Mouse (Mus musculus): ENCODE measurements around the gene Cpped1. TPM values are rescaled to one million over a fixed set of nuclear protein-coding genes. Genes with fewer than 3 reads are reported as not detected.

Gene Cpped1
- total RNA-seq, 2 experiments from 2014 or later = 30.5 to 34.1 TPM

GRCm38 (mm10) chr16:11848990-11849658 lies 60.1 kb downstream of the Cpped1 start:
- no peak for DNase-seq (ENCODE audit: extremely low spot score in 1 of 2, low spot score in 1 of 2)

- DNase-seq (ENCODE audit: extremely low spot score in 1 of 2, low spot score in 1 of 2) = no peak
These were observed 63.9 kb downstream of the Cpped1 start for GRCm38 (mm10) chr16:11845309-11845708.

- DNase-seq (ENCODE audit: extremely low spot score in 1 of 2, low spot score in 1 of 2) = no peak
These were observed 65.8 kb downstream of the Cpped1 start for GRCm38 (mm10) chr16:11843441-11843840.

GRCm38 (mm10) chr16:11833474-11833873 lies 75.8 kb downstream of the Cpped1 start:
- no peak for DNase-seq (ENCODE audit: extremely low spot score in 1 of 2, low spot score in 1 of 2)

- DNase-seq (ENCODE audit: extremely low spot score in 1 of 2, low spot score in 1 of 2) = no peak
These were observed 80.4 kb downstream of the Cpped1 start for GRCm38 (mm10) chr16:11828816-11829215.

- DNase-seq (ENCODE audit: extremely low spot score in 1 of 2, low spot score in 1 of 2) = no peak
These were observed 84.4 kb downstream of the Cpped1 start for GRCm38 (mm10) chr16:11824833-11825232.

- DNase-seq (ENCODE audit: extremely low spot score in 1 of 2, low spot score in 1 of 2) = no peak
These were observed 84.9 kb downstream of the Cpped1 start for GRCm38 (mm10) chr16:11824385-11824784.

- DNase-seq (ENCODE audit: extremely low spot score in 1 of 2, low spot score in 1 of 2) = no peak
These were observed 88.5 kb downstream of the Cpped1 start for GRCm38 (mm10) chr16:11820791-11821190.

- no peak for DNase-seq (ENCODE audit: extremely low spot score in 1 of 2, low spot score in 1 of 2)
These were observed 94.2 kb downstream of the Cpped1 start for GRCm38 (mm10) chr16:11814935-11815650.

- DNase-seq (ENCODE audit: extremely low spot score in 1 of 2, low spot score in 1 of 2) = no peak
These were observed 97.1 kb downstream of the Cpped1 start for GRCm38 (mm10) chr16:11812119-11812518.

- DNase-seq (ENCODE audit: extremely low spot score in 1 of 2, low spot score in 1 of 2) = no peak
These were observed 99.6 kb downstream of the Cpped1 start for GRCm38 (mm10) chr16:11809615-11810014.

- DNase-seq (ENCODE audit: extremely low spot score in 1 of 2, low spot score in 1 of 2) = no peak
These were observed 107.2 kb downstream of the Cpped1 start for GRCm38 (mm10) chr16:11801960-11802539.

- DNase-seq (ENCODE audit: extremely low spot score in 1 of 2, low spot score in 1 of 2) = no peak
These were observed 113.3 kb downstream of the Cpped1 start for GRCm38 (mm10) chr16:11795758-11796460.

- DNase-seq (ENCODE audit: extremely low spot score in 1 of 2, low spot score in 1 of 2) = no peak
These were observed 114.6 kb downstream of the Cpped1 start for GRCm38 (mm10) chr16:11794628-11795027.

GRCm38 (mm10) chr16:11793391-11793790 lies 115.9 kb downstream of the Cpped1 start:
- DNase-seq (ENCODE audit: extremely low spot score in 1 of 2, low spot score in 1 of 2) = no peak

- no peak for DNase-seq (ENCODE audit: extremely low spot score in 1 of 2, low spot score in 1 of 2)
These were observed 118.8 kb downstream of the Cpped1 start for GRCm38 (mm10) chr16:11790476-11790875.

- DNase-seq (ENCODE audit: extremely low spot score in 1 of 2, low spot score in 1 of 2) = no peak
These were observed 123.4 kb downstream of the Cpped1 start for GRCm38 (mm10) chr16:11785806-11786205.

GRCm38 (mm10) chr16:11784354-11784753 lies 124.9 kb downstream of the Cpped1 start:
- DNase-seq (ENCODE audit: extremely low spot score in 1 of 2, low spot score in 1 of 2) = no peak

GRCm38 (mm10) chr16:11783337-11783736 lies 125.9 kb downstream of the Cpped1 start:
- DNase-seq (ENCODE audit: extremely low spot score in 1 of 2, low spot score in 1 of 2) = no peak

- DNase-seq (ENCODE audit: extremely low spot score in 1 of 2, low spot score in 1 of 2) = no peak
These were observed 127.2 kb downstream of the Cpped1 start for GRCm38 (mm10) chr16:11782082-11782481.

All from layer of hippocampus, postnatal 25 days (tissue).